13 mouse cellular contexts compared by ENCODE assay signal in the genomic region with DNA sequence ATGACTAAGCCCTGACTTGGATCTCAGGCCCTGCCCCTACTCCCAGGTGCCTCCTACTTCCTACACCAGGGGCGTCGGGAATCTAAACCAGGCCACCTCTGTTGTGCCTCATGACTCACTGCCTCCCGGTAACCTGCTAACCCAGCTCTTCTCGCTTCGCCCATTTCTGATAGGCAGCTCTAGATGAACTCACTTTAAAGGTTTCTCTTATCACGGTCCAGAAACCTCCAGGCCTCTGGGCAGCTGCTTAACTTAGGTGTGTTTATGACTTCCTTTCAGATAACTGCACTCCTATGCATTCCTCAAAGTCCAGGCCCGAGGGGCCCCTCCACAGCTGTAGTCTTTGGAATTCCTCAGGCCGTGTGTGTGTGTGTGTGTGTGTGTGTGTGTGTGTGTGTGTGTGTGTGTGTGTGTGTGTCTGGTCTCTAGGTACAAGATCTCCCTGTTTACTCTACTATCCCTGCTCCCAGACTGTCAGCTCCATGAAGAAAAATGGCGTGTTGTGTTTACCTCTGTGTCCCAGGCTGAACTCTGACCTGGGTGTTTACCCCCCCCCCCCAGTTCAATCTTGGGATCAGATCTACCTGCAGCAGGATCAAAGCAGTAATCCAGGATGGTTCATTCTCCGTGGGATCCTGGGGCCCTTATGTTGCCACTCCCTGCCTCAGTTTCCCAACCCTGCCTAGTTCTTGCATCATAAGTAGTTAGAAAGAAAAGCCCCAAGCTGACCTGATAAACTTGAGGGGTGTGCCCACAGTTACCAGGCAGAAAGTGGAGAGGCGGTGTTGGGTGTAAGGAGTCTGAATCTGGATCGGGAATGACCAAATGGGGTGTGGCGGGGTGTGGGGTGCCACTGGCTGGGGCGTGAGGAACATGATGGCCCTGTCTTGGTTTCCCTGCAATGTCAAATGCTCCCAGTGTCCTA. TPM values are rescaled to one million over a fixed set of nuclear protein-coding genes. Genes with fewer than 3 reads are reported as not detected.
A peak's percentile ranks its signal among the peaks of the same experiment; 100 is the strongest.
DNase-seq lines count a peak whose midpoint lies in the region; ATAC-seq and TF ChIP-seq lines count a peak whose summit lies in the region.
"Had no signal": no experiment of that assay in that cellular context is flagged by ENCODE, and none has a peak within 500 bp of the region (broad histone marks: within the 10 kb centered on the region; RNA-seq: fewer than 3 reads in every experiment).

No protein-coding gene starts in this region.

- H3K4me3 ChIP-seq in kidney, embryonic 14.5 days (ENCODE audit: low read length), result no peak overlapping the region
- no peak overlapping the region for H3K4me3 ChIP-seq in limb, embryonic 11.5 days (ENCODE audit: low read depth, low read length)
- H3K4me3 ChIP-seq in myocyte, result no peak overlapping the region
- H3K4me3 ChIP-seq in forebrain, embryonic 16.5 days (replicated peaks; ENCODE audit: low read length), result no peak overlapping the region
- H3K4me3 ChIP-seq: forebrain, embryonic 10.5 days; midbrain, embryonic 13.5 days had no signal

- H3K36me3 ChIP-seq in kidney, embryonic 14.5 days (ENCODE audit: control insufficient read depth, insufficient read depth, low read length), result no peaks in the 10 kb centered on the region
- H3K36me3 ChIP-seq in limb, embryonic 11.5 days (ENCODE audit: control insufficient read depth, insufficient read depth, low read length), result no peaks in the 10 kb centered on the region
- no peaks in the 10 kb centered on the region for H3K36me3 ChIP-seq in myocyte (ENCODE audit: control insufficient read depth, insufficient read depth)
- peaks cover 14% of the 10 kb centered on the region for H3K36me3 ChIP-seq in forebrain, embryonic 16.5 days (ENCODE audit: control insufficient read depth, insufficient read depth)

- H3K27ac ChIP-seq in kidney, embryonic 14.5 days (ENCODE audit: low read depth, low read length), result no peak overlapping the region
- no peak overlapping the region for H3K27ac ChIP-seq in limb, embryonic 11.5 days (replicated peaks; ENCODE audit: low read depth, low read length)
- H3K27ac ChIP-seq in forebrain, embryonic 16.5 days (ENCODE audit: low read length), result no peak overlapping the region
- H3K27ac ChIP-seq: forebrain, embryonic 10.5 days; midbrain, embryonic 13.5 days had no signal

- DNase-seq in kidney, adult 18-20 months, result no peak
- peak; percentile 65 for DNase-seq in c-Kit-positive CD71-positive TER-119-negative erythroid progenitor cells, embryonic 14.5 days (ENCODE audit: low read depth)
- DNase-seq in limb, embryonic 11.5 days (ENCODE audit: low spot score), result peak; percentile 33
- no peak for DNase-seq in T-cell, adult 2 months (ENCODE audit: low spot score)
- no peak for DNase-seq in layer of hippocampus, postnatal 10 days (ENCODE audit: low spot score in 2 of 2)
- DNase-seq: cerebellum, adult 11 months had no signal

- peak; percentile 58 for ATAC-seq in kidney, embryonic 14.5 days (ENCODE audit: low FRiP score, low TSS enrichment)
- ATAC-seq in limb, embryonic 11.5 days (ENCODE audit: insufficient number of reproducible peaks, low FRiP score, low TSS enrichment, low read depth), result no peak
- no peak for ATAC-seq in forebrain, embryonic 16.5 days
- ATAC-seq: midbrain, embryonic 13.5 days had no signal

- TF ChIP-seq POLR2A in myocyte (IDR thresholded peaks at IDR 0.05; ENCODE audit: insufficient read length, low read depth), result no peak

- 45% methylated on average over 14 of the region's 14 CpGs for WGBS in kidney, embryonic 14.5 days
- WGBS in limb, embryonic 11.5 days, result 43% methylated on average over 14 of the region's 14 CpGs
- WGBS in forebrain, embryonic 16.5 days, result 84% methylated on average over 14 of the region's 14 CpGs

- H3K27me3 ChIP-seq in kidney, embryonic 14.5 days (ENCODE audit: control insufficient read depth, insufficient read depth, low read length), result no peaks in the 10 kb centered on the region
- no peaks in the 10 kb centered on the region for H3K27me3 ChIP-seq in limb, embryonic 11.5 days (ENCODE audit: control insufficient read depth, insufficient read depth, low read length)
- peaks cover 23% of the 10 kb centered on the region for H3K27me3 ChIP-seq in myocyte (ENCODE audit: control insufficient read depth, insufficient read depth, insufficient read length)
- no peaks in the 10 kb centered on the region for H3K27me3 ChIP-seq in forebrain, embryonic 16.5 days (replicated peaks; ENCODE audit: control insufficient read depth, insufficient read depth, low read length)
- H3K27me3 ChIP-seq: midbrain, embryonic 13.5 days had no signal

- H3ac ChIP-seq in myocyte (ENCODE audit: control insufficient read depth, insufficient read length), result no peak overlapping the region

- H3K4me2 ChIP-seq in kidney, embryonic 14.5 days (replicated peaks; ENCODE audit: low read depth, low read length), result no peak overlapping the region
- H3K4me2 ChIP-seq in limb, embryonic 11.5 days (ENCODE audit: low read depth, severe bottlenecking), result no peak overlapping the region
- H3K4me2 ChIP-seq in myocyte (ENCODE audit: low read depth), result peak overlapping the region; percentile 45
- no peak overlapping the region for H3K4me2 ChIP-seq in forebrain, embryonic 16.5 days (ENCODE audit: low read length)
- H3K4me2 ChIP-seq: midbrain, embryonic 13.5 days had no signal

- H3K4me1 ChIP-seq in kidney, embryonic 14.5 days (ENCODE audit: control insufficient read depth, insufficient read depth, low read length), result peaks cover 26% of the 10 kb centered on the region
- H3K4me1 ChIP-seq in limb, embryonic 11.5 days (ENCODE audit: control insufficient read depth, insufficient read depth, low read length), result peaks cover 25% of the 10 kb centered on the region
- H3K4me1 ChIP-seq in forebrain, embryonic 16.5 days (replicated peaks; ENCODE audit: control insufficient read depth, insufficient read depth, low read length), result peaks cover 16% of the 10 kb centered on the region

- H3K9me3 ChIP-seq in kidney, embryonic 14.5 days (ENCODE audit: control insufficient read depth, low read length), result no peaks in the 10 kb centered on the region
- no peaks in the 10 kb centered on the region for H3K9me3 ChIP-seq in limb, embryonic 11.5 days (ENCODE audit: control insufficient read depth, low read length)
- H3K9me3 ChIP-seq in forebrain, embryonic 16.5 days (ENCODE audit: control insufficient read depth, low read length), result no peaks in the 10 kb centered on the region
- H3K9me3 ChIP-seq: forebrain, embryonic 10.5 days; midbrain, embryonic 13.5 days had no signal

- 0 out of 2 replicates have a peak overlapping the region, but pooled peaks have one; percentile 4 for H3K9ac ChIP-seq in kidney, embryonic 14.5 days (ENCODE audit: low read depth, low read length)
- no peak overlapping the region for H3K9ac ChIP-seq in limb, embryonic 11.5 days (ENCODE audit: low read length)
- no peak overlapping the region for H3K9ac ChIP-seq in forebrain, embryonic 16.5 days (replicated peaks; ENCODE audit: low read depth, low read length)
- H3K9ac ChIP-seq: midbrain, embryonic 13.5 days had no signal

- no peaks in the 10 kb centered on the region for H3K79me2 ChIP-seq in myocyte (ENCODE audit: control insufficient read depth, insufficient read depth)

TF ChIP-seq in myocyte, 11 proteins besides CTCF, POLR2A, EP300 and RAD21:
- TF ChIP-seq E2F4 (IDR thresholded peaks at IDR 0.05; ENCODE audit: insufficient read depth), result no peak
- TF ChIP-seq TCF12 (IDR thresholded peaks at IDR 0.05; ENCODE audit: insufficient read depth, poor library complexity, severe bottlenecking), result peak; percentile 60
- TF ChIP-seq CEBPB (IDR thresholded peaks at IDR 0.05; ENCODE audit: insufficient read depth, poor library complexity, severe bottlenecking), result peak; percentile 70; the same call in 1 of the 2 replicates
- TF ChIP-seq USF1 (IDR thresholded peaks at IDR 0.05; ENCODE audit: low read depth), result no peak
- TF ChIP-seq MYOG (IDR thresholded peaks at IDR 0.05; ENCODE audit: control insufficient read depth in 1 of 3, insufficient read depth in 1 of 3, insufficient read length in 2 of 3, low read depth in 2 of 3), result peak in 1 of 3 experiments; percentile 22
- peak in 1 of 3 experiments; percentile 31 for TF ChIP-seq MYOD1 (IDR thresholded peaks at IDR 0.05; ENCODE audit: control insufficient read depth in 1 of 3, insufficient read length in 2 of 3, low read depth in 2 of 3)

RNA-seq across cellular contexts. Expression of a gene that starts 13.6 kb away (rescaled TPM):
- polyA plus RNA-seq in kidney, embryonic 14.5 days (2014; fragmentation: Nextera tagmentation; extraction: Ambion mirVana), result not detected in 2 replicates
- not detected in 2 replicates for polyA plus RNA-seq in limb, embryonic 11.5 days (2014; fragmentation: Nextera tagmentation; extraction: Ambion mirVana)
- 0.55 TPM for polyA plus RNA-seq in myocyte (2012; fragmentation: generic; extraction: Trizol)
- polyA plus RNA-seq in forebrain, embryonic 16.5 days (2015; fragmentation: Nextera tagmentation; extraction: Ambion mirVana), result not detected in 2 replicates
- total RNA-seq in layer of hippocampus, postnatal 10 days (2021), result not detected
- total RNA-seq: heart, adult 18-20 months; left cerebral cortex, postnatal 14 days had no signal
- polyA plus RNA-seq: forebrain, embryonic 10.5 days; midbrain, embryonic 13.5 days had no signal

RNA-seq across cellular contexts. Expression of a gene that starts 24.7 kb away (rescaled TPM):
- polyA plus RNA-seq in kidney, embryonic 14.5 days (2014; fragmentation: Nextera tagmentation; extraction: Ambion mirVana), result 59.8 and 74.9 TPM in 2 replicates
- 45.0 and 45.4 TPM in 2 replicates for polyA plus RNA-seq in limb, embryonic 11.5 days (2014; fragmentation: Nextera tagmentation; extraction: Ambion mirVana)
- polyA plus RNA-seq in myocyte (2012; fragmentation: generic; extraction: Trizol), result 95.7 TPM
- polyA plus RNA-seq in forebrain, embryonic 16.5 days (2015; fragmentation: Nextera tagmentation; extraction: Ambion mirVana), result 72.0 and 92.6 TPM in 2 replicates
- total RNA-seq in layer of hippocampus, postnatal 10 days (2021), result 10 to 100 TPM; 75.6 to 79.9 TPM

RNA-seq across cellular contexts. Expression of a gene that starts 24.9 kb away (rescaled TPM):
- 10.6 and 14.7 TPM in 2 replicates for polyA plus RNA-seq in kidney, embryonic 14.5 days (2014; fragmentation: Nextera tagmentation; extraction: Ambion mirVana)
- polyA plus RNA-seq in limb, embryonic 11.5 days (2014; fragmentation: Nextera tagmentation; extraction: Ambion mirVana), result 5.2 and 5.5 TPM in 2 replicates
- 17.6 TPM for polyA plus RNA-seq in myocyte (2012; fragmentation: generic; extraction: Trizol)
- polyA plus RNA-seq in forebrain, embryonic 16.5 days (2015; fragmentation: Nextera tagmentation; extraction: Ambion mirVana), result 3.8 and 4.6 TPM in 2 replicates
- total RNA-seq in layer of hippocampus, postnatal 10 days (2021), result 10 to 100 TPM; 10.6 to 10.7 TPM

RNA-seq across cellular contexts. Expression of a gene that starts 59.4 kb away (rescaled TPM):
- 370 and 400 TPM in 2 replicates for polyA plus RNA-seq in kidney, embryonic 14.5 days (2014; fragmentation: Nextera tagmentation; extraction: Ambion mirVana)
- 271 and 284 TPM in 2 replicates for polyA plus RNA-seq in limb, embryonic 11.5 days (2014; fragmentation: Nextera tagmentation; extraction: Ambion mirVana)
- 261 TPM for polyA plus RNA-seq in myocyte (2012; fragmentation: generic; extraction: Trizol)
- polyA plus RNA-seq in forebrain, embryonic 16.5 days (2015; fragmentation: Nextera tagmentation; extraction: Ambion mirVana), result 184 and 204 TPM in 2 replicates
- total RNA-seq in layer of hippocampus, postnatal 10 days (2021), result 10 to 100 TPM; 91.6 to 94.0 TPM

Comparison
In these comparisons a context has a peak if more than half of its experiments do, and no peak if none do; other contexts are left out.
1. DNase-seq: peak in c-Kit-positive CD71-positive TER-119-negative erythroid progenitor cells, embryonic 14.5 days (single experiment) and limb, embryonic 11.5 days (single experiment); none in kidney, adult 18-20 months (single experiment), T-cell, adult 2 months (single experiment) and layer of hippocampus, postnatal 10 days (0 of 2).